Mouse (Mus musculus) erythroblast, adult 5-6 weeks (primary cell): Measurements from ENCODE around the gene Slc9a9. TPM values are rescaled to one million over a fixed set of nuclear protein-coding genes. Genes with fewer than 3 reads are reported as not detected.

Experiments used
- ATAC-seq: replicated peaks from 2 replicates; pipeline ENCODE4 v1.8.0; 2016; ENCODE audit warnings: moderate number of reproducible peaks, mild to moderate bottlenecking, moderate TSS enrichment, inconsistent platforms; ENCODE audit not compliant: poor library complexity, low FRiP score, severe bottlenecking
- total RNA-seq, 2 experiments: library from RNA; stranded (forward) in 1 of 2; stranded (reverse) in 1 of 2; fragments of 150-400 nt in 1 of 2; fragments of 200-764, 138-1000 nt in 1 of 2; gene quantifications; 2 replicates each; pipeline versions ENCODE4 v1.2.3 to v1.2.4; 2015 to 2017; ENCODE audit warnings: low replicate concordance in 2 of 2

The Slc9a9 gene
- total RNA-seq, 2 experiments from 2014 or later = 1.9 to 4.3 TPM

DNA sequence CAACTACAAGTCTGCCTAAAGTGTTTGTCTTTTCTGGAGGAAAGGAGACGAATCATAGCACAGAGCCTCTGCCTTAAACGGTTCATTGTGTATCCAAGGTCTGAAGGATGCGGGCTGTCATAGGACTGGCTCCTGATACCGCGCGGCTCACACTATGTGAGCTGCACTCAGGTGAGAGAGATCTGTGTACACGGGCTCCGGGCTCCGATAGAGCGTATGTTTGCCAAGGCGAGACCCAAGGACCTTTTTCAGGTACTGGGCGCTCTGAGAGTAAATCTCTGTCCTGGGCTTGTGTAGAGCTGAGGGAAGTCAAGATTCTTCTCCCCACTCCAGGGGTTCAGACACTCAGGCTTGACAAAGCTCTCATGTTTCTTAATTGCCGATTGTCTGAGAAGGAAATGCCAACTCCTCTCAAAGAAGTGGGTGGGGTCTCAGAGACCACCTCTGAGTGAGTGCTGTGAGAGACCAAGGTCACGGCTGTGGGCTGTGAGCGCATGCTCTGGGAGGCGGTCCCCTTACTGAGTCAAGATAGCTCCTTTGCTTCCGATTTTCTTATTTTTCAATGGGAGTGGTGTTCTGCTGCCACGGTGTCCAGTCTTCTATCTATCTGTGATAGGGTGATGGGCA lies 10.9 kb downstream of the Slc9a9 start:
- no peak for ATAC-seq

DNA sequence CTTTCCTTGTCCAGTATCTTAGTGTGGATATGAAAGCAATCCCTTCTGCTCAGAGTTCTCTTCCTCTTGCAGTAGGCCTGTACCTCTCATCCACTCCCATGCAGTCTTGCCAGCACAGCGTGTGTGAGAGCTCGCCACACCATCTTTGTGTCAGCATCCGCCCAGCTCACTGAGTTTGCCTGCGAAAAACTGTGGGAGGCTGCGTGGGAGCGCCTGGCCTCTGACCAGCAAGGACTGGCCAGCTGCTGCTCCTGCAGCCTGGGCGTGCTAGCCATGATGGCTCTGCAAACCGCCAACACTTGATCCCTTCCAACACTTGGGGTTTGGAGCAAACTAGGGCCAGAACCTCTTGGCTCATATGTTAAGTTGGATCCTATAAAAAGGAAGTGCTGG lies 11.4 kb downstream of the Slc9a9 start:
- ATAC-seq = no peak

DNA sequence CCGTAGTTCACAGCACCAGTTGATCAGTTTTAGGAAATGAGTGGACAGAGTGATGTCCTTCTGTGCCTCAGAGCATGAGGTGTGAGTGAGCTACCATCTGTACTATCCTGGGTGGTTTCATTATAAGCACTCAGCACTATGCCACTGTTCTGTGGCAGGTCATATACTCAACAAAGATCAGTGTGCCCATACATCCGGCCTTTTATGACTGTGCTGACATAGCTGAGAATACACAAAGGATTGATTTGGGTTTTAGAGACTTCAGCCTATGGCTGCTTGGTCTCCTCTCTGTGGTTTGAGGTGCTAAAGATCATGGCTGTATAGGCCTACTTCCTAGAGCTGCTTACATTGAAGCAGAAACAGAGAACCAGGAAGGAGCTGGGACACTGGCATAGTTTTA lies 12.6 kb downstream of the Slc9a9 start:
- no peak for ATAC-seq

DNA sequence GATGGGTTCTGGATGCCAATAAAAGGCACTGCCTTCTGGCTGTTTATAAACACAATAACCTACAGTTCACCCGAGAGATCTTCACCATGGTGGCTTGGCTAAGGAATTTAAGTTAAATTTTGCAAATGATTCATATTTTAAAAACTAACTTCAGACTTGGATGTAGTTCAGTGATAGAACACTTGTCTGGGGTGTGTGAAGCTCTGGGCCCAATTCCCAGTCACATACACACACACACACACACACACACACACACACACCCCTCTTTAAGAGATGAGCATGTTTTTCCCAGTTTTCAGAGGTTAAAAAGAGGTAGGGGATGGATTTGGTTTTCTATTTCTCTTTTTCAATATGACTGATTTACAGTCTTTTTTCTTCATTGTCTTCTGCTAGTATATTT lies 15.9 kb downstream of the Slc9a9 start:
- ATAC-seq = no peak

DNA sequence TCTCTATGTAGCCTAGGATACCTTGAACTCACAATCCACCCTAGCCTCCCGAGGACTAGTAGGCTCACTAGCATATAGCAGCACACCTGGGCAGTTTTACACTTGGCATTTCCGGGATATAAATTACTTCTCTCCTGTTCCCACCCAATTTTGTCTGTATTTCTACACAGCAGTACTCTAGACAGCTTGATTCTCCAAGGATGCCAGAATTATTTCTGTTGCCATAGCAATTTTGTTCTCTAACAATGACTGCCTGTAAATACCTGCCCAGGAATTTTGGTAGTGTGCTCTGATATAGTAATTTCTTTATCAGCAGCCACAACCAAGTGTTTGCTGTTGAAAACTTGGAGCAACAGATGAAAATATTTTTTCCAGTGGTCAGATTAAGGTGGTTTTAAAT lies 16.7 kb downstream of the Slc9a9 start:
- ATAC-seq = no peak

DNA sequence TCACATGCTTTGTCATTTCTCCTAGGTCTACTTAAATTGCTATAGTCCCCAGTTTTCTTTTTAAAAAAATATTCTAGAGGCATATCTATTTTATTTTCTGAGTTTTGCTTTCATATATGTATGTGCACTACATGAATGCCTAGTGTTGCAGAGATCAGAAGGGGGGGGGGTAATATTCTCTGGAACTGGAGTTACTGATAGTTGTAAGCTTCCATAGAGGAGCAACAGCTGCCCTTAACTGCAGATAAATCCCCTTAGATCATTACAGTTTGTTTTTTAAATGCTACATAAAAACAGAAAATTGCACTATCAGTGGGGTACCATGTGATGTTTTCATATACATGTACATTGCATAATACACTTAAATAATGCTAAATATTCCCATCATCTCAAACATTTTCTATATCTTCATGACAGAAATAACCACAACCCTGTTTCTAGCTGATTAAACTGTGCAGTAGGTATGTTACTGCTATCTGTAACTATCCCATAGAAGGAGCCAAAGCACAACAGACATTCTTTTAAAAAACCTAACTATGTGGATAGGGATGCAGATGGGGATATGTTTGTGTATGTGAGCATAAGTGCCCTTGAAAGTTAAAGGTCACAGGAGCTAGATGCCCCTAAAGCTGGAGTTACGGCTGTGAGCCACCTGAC lies 17.6 kb downstream of the Slc9a9 start:
- no peak for ATAC-seq

DNA sequence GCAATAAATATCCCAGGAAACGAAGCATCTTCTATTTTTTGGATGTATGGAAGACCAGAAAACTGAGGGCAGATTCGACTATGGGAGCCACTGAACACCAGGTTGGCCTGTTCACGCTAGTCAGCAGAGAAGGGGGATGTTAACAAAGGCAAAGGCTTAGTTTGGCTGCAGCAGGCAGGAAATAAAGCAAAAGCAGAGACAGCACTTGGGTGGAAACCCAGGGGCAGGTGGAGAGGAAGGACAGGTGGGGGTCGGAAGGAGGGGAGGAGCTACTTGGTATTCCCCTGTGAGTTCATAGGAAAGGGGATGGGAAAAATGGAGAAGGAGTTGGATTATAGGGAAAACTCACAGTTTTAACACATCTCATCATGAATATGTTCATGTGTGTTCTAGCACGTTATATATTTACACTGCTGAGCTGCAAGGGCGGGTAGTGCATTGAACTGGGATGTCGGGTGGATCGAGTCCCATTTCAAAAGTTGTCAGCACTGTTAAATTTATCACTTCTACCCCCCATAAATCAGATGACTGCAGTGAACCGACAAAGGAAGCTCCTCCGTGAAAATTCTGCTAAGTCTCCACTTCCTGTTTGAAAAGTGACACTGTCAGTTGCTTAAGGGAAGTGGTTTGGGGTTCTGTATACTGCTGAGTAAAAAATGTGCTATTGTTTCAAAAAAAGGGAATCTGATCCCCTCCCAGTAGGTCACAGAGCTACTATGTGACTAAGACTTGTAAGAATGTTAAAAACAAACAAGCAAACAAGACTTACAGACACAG lies 21.8 kb downstream of the Slc9a9 start:
- ATAC-seq = no peak

DNA sequence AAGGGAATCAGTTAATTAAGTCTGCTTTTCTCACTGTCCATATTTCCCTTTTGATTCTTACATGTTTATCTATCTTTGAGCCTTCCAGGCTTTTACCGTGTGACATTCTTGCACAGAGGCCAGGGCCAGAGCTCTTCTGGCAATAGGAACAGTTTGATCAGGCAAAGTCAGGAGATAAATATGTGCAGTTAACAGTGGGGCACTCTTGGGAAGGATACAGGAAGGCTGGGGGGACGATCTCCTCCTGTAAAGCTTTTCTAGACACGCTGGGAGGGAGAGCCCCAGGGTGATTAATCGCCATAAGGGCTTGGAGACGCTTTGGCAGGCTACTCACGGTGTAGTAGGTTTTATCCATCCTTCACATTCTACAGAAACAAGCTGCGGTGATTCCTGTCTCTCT lies 22.4 kb downstream of the Slc9a9 start:
- ATAC-seq = no peak

DNA sequence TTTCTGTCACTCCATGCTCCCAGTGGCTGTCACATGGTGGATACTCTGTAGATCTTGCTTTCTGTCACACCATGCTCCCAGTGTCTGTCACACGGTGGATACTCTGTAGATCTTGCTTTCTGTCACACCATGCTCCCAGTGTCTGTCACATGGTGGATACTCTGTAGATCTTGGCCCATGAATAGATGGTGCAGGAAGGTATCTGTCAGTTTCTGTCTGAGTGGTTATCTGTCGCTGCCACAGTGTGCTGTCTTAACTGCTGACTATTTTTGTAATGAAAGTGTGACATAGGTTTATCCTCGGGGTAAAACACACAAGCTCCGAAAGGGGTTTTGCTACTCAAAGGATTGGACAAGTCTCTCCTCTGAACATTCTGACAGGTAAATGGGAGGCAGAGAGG lies 24.5 kb downstream of the Slc9a9 start:
- ATAC-seq = peak; percentile 40

DNA sequence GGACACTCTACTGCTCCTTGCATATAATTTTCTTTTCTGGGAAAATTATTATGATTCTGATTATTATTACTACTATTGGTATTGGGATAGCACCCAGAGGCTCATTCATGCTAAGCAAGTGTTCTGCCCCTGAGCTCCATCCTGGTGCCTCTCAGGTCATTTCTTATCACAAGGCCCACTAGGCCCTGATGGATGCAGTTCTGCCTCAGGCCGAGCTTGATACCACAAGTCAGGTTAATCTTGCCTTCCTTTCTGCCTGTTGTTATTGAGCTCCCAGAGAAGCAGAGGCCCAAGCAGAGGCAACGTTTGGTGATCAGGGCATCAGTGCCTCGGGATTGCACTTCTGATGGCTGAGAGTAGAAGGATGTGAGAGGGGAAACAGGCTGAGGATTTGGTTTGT lies 25.3 kb downstream of the Slc9a9 start:
- peak; percentile 60 for ATAC-seq

DNA sequence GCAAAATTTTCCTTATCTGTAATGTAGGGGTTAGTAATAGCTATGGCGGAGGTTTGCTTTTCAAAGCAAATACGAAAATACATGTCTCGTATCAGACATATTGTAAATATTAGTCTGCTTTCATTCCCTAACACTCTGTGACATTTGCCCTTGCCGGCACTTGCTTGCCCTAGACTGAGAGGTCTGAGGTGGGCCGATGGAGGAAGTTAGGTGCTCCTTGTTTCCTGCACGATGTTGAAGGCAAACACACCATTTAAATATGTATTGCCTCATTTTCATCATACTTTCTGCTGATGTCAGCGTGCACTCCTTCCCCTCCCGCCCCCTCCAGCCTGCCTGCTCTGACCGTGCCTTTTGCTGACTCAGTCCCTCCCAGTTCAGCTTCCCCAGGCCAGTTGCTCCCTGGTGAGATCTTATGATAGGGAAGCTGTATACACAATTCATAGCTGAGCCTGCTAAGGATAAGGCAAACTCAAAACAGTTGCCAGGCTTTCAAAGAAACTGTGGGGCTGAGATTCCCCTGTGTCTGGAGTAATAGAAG lies 26.9 kb downstream of the Slc9a9 start:
- ATAC-seq = peak; percentile 79

DNA sequence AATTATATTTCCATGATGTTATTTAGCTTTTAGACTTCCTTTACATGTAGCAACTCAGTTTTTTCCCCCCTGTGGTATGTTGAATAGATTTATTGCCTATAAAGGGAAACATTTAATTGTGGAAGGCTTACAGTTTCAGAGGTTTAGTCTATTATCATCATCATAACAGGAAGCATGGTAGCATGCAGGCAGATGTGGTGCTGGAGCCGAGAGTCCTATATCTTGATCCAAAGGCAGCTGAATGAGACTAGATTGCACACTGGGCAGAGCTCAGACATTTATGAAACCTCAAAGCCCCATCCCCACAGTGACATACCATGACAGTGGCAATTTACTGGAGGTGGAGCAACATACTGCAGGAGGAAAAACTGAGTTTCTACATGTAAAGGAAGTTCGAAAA lies 28.5 kb downstream of the Slc9a9 start:
- no peak for ATAC-seq

DNA sequence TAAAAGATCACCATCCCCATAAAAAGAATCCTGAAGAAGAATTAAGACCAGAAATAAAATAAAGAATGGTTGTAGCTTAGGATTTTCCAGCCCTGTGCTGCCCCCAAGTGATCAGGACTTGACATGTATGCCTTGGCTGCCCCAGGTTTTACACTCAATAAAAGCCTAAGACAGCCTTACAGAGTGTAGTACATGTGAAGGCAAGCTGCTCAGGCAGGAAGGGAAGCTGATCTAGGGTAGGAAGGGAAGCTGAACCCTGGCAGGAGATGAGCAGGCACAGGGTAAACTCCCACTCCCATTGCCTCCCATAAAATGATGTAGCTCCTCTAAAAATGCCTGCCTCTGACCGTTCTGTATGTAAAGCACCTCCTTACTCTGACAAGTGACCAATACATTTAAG lies 30.8 kb downstream of the Slc9a9 start:
- ATAC-seq = no peak

DNA sequence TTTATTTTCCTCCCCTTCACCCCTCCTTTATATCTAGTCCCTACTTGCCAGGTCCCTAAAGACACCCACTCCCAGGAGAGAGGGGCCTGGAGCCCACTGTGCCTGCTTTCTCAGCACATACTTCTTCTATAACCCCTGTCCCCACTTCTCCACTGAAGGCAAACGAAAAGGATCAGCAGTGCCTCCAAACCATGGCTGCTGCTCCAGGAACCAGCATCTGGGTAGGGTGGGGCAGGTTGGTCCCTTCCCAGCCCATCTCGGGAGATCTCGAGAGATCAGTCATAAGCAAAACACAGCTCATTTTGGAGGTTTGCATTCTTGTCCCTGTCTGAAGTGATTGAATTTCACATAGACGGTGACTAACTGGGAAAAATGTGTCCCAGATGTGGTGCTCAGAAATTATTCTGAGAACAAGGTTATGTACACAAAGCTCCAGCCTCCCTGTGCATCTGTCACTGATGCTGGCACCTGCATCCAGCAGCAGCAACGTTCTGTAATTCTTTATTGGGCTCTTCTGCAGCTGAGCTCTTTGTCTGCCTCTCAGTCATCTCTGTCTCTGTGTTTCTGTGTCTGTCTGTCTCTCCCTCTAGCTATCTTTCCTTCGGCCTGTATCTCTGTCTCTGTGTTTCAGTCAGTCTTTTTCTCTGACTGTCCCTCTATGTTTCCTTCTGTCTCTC lies 31.6 kb downstream of the Slc9a9 start:
- ATAC-seq = no peak

DNA sequence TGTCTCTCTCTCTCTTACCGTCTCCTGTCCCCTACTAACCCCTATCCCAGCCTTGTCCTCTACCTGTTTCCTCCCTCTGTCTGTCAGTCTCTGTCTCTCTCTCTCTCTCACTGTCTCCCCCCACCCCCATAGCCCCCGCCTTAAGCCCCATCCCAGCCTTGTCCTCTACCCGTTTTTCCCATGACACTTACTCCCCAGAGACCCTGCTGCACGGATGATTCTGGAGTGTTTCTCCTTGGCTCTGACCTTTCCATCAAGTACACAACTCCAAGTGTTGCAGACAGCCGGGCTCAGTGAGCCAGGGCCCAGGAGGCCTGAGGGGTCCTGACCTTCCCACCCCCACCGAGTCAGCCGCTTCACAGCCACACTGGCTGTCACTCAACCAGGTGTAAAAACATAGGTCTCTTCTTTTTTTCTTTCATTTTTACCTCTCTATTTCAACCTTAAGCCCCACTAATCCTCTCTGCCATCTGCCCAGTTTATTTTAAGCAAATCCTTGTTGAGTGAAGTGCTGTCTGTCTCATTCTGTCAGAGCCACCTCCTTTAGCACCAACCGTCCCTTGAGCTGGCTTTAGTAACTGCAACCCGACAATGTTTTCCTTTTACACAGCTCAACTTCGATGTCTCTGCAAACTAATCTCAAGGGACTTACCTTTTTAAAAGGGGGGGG lies 32.4 kb downstream of the Slc9a9 start:
- ATAC-seq = no peak

DNA sequence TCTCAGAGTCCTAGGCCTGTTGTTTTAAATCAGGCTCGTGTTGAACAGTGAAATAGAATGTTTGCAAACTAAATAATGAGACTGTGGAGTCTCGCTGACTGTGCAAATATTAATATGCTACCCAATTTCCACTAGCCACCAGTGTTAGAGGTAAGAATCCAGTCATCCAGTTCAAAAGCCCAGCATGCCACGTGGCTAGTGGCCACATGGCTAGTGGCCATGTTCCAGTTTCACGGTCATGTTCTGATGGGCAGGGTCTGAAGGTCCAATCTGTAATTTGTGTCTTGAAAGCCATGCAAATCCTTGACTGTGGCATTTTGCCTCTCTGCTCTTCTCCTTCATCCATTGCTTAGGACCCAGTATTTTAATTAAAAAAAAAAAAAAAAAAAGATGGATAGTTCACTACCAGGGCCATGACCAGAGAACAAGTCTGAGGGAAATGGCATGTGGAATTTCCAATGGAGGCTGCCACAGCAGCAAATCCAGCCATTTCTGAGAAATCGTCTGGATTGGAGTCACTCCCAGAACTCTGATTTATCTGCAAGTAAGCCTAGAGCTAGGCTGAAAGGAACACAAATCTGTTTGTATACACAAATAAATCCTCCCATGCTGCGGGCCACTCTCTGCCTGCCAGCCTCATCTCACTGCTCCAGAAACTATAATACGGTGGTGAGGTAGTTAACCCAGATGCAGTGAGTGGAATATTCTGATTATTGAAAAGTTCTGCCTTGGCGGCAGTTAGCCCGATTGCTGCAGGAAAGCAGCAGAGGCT lies 35.5 kb downstream of the Slc9a9 start:
- no peak for ATAC-seq

DNA sequence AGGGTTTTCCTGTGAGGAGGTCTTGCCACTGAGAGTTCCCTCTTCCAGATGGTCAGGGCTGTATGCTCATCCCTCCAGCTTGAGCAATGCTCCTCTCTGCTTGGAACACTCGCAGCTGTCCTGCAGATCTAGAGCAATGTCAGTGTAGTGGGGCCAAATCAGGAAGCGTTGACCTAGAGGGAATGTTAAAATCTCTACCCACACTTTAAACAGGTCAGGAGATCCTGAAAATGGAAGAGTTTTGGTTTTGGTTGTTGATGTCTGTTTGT lies 36.0 kb downstream of the Slc9a9 start:
- no peak for ATAC-seq

DNA sequence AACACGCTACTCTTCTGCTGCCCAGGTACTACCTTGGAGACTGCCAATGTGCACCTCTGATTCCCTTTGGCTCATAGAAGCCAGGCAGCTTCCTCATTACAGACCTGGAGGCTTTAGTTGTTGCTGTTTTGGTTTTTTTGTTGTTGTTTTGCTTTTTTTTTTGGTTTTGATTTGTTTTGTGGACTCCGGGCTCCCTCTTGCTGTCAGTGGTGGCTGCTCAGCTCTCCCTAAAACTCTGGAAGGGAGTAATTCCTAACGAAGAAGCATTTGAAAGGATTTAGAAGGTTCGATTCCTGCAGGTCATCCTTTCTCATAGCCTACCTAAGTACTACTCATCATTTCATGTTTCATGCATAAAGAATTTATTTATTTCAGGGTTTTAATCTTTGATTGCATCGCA lies 42.4 kb downstream of the Slc9a9 start:
- no peak for ATAC-seq

DNA sequence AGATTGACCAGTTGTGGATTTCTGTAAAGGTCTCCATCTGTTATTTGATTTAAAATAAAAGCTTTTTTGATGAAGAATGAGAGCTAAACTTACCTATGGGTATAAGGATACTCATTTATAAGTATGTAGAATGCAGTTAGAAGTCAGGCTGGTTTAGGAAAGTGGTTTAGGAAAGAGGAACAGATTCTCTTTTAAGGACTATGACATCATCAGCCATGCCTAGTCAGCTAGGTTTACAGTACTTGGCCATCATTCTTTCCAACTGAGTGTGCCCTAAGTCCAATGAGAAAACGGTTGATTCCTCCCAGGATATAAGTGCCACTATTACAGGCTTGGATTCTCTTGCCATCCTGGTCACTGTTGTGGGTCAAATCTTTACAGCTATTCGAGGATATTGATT lies 47.0 kb downstream of the Slc9a9 start:
- no peak for ATAC-seq
